Mouse (Mus musculus) frontal cortex, postnatal 10 days (tissue): Measurements from ENCODE around the gene Armcx1.
"Not testable (repeated sequence)": the region's sequence is repeated elsewhere in the genome, so short reads cannot be mapped to it uniquely, and the experiment has no call there.

ENCODE experiments used
- DNase-seq, 2 experiments: peaks; one replicate each; pipeline ENCODE4 v3.0.0; 2022; ENCODE audit warnings: low spot score in 2 of 2, mixed read lengths in 1 of 2

Armcx1 gene

GRCm38 (mm10) chrX:134757293-134757995 is 39.7 kb downstream of the Armcx1 start:
- DNase-seq = no peak

DNA sequence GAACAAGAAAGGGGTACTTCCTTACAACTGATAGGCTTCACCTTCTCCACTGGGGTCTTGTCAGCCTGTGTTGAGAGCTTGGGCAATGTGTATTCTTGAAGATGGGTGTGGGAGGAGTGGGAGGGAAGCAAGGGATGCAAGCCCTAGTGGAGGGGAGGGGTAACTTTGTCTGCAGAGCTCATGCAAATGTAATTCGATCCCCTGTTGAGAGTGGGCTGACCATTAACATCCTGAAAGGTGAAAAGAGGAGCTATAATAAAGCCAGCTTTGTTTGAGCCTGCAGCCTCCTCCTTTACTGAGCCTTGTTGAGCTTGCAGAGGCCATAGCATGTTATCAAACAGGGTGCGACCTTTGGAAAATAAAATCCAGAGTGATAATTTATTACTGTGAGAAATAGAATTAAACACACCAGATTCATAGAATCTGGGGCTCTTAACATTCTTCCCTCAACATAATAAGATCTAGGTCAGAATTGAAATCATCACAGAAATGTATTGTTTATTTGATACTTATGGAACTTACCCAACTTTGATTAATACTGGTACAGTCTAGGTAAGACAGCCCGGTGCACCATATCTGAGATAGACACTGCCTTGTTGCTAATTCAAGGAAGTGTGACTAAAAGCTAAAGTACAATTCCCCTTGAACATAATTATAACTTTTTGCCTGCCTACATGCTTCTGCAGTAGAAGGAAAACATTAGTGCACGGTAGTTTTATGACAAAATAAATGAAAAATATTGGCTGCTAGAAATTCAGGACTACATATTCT is 45.9 kb downstream of the Armcx1 start:
- DNase-seq = not testable (repeated sequence)
